Mouse (Mus musculus): ENCODE results near the gene Zfp612. TPM values are rescaled to one million over a fixed set of nuclear protein-coding genes. Genes with fewer than 3 reads are reported as not detected.

Zfp612 gene
- polyA plus RNA-seq, 1 experiment = 0.30 TPM

- Histone ChIP-seq H3K4me3 (ENCODE audit: control insufficient read depth, insufficient read depth, low read length) (no peak overlapping the region), H3K4me1 (replicated peaks; ENCODE audit: control insufficient read depth, insufficient read depth, low read length) (no peaks in the 10 kb centered on the region), H3K27ac (ENCODE audit: control insufficient read depth, insufficient read depth, low read length) (no peak overlapping the region), H3K27me3 (ENCODE audit: control insufficient read depth, insufficient read depth, low read length) (no peaks in the 10 kb centered on the region; the same call in 1 of the 2 replicates), H3K36me3 (ENCODE audit: control insufficient read depth, insufficient read depth, low read length) (no peaks in the 10 kb centered on the region)
- WGBS = 79% methylated on average over 4 of the region's 4 CpGs
- DNase-seq = no peak
- TF ChIP-seq CTCF (IDR thresholded peaks at IDR 0.05; ENCODE audit: borderline replicate concordance, control insufficient read depth, extremely low read depth, insufficient read depth, low read length, poor library complexity) = no peak
- no peak for TF ChIP-seq POLR2A (IDR thresholded peaks at IDR 0.05; ENCODE audit: control insufficient read depth, extremely low read depth, insufficient read depth, low read length, poor library complexity)
These were observed 61.2 kb downstream of the Zfp612 start for GRCm38 (mm10) chr8:110140770-110141169.

Other genes with a start within 250 kb of the Zfp612 start
- 2.2 and 2.7 TPM in 2 replicates for gene Phlpp2, start 211.2 kb upstream of the Zfp612 start, polyA plus RNA-seq (2012; rRNA removed)
- gene Marveld3, start 117.5 kb upstream of the Zfp612 start, polyA plus RNA-seq (2012; rRNA removed) = 0.43 and 0.50 TPM in 2 replicates
- gene Tat, start 89.3 kb upstream of the Zfp612 start, polyA plus RNA-seq (2012; rRNA removed) = 0.61 and 2.6 TPM in 2 replicates
- gene Chst4, start 40.0 kb upstream of the Zfp612 start, polyA plus RNA-seq (2012; rRNA removed) = 1.4 and 2.9 TPM in 2 replicates
- gene Gm21964, start 21.5 kb downstream of the Zfp612 start, polyA plus RNA-seq (2012; rRNA removed) = 0.12 TPM in 1 of 2 replicates, not detected in the other
- not detected in 2 replicates for gene Gm17720, start 23.0 kb downstream of the Zfp612 start, polyA plus RNA-seq (2012; rRNA removed)
- gene Calb2, start 88.5 kb downstream of the Zfp612 start, polyA plus RNA-seq (2012; rRNA removed) = 0.73 and 0.84 TPM in 2 replicates
- 5.9 and 6.4 TPM in 2 replicates for gene Cmtr2, start 135.9 kb downstream of the Zfp612 start, polyA plus RNA-seq (2012; rRNA removed)
- gene Hydin, start 187.2 kb downstream of the Zfp612 start, polyA plus RNA-seq (2012; rRNA removed) = 0.13 and 0.19 TPM in 2 replicates

All from thymus, adult 2 months (tissue).